Mouse (Mus musculus) myocyte (in vitro differentiated cells): Measurements from ENCODE around the gene Man2a2.

Experiments
- POLR2A ChIP-seq: IDR thresholded peaks from one replicate; pipeline ENCODE4 v1.6.1; 2011; ENCODE audit warnings: low read depth, mild to moderate bottlenecking, control low read depth, moderate library complexity; ENCODE audit not compliant: insufficient read length
- POLR2AphosphoS2 ChIP-seq: IDR thresholded peaks from one replicate; pipeline ENCODE4 v1.6.1; 2011; ENCODE audit warnings: low read depth, control low read depth; ENCODE audit not compliant: insufficient read length
- TCF12 ChIP-seq: IDR thresholded peaks from one replicate; pipeline ENCODE4 v1.6.1; 2011; ENCODE audit warnings: mild to moderate bottlenecking, control low read depth; ENCODE audit not compliant: poor library complexity, insufficient read depth, severe bottlenecking

DNA sequence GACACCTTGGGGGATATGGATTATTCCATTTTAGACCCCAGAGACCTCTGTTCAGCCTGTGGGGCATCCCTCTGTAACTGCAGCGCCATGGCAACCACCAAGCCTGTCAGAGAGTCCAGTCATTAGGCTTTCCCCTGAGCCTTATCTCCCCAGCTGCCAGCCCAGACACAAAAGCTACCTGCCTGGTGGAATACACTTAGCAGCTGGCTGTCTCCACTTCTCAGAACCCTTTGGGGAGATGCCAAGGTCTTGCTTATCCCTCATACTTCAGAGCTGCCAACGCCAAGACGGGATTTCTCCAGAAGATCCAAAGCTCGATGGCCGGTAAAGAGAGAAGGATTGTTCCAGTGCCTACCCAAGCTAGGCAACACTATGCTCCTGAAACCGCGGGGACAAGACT, 29.4 kb downstream of the Man2a2 start:
- TF ChIP-seq POLR2AphosphoS2 (no peak), POLR2A (no peak), TCF12 (no peak)
